Mouse (Mus musculus) embryonic facial prominence, embryonic 12.5 days (tissue): ENCODE data around the gene Hoxa2. TPM values are rescaled to one million over a fixed set of nuclear protein-coding genes. Genes with fewer than 3 reads are reported as not detected.

Experiments used
- ATAC-seq: fragments of 200-750 bp; cut with Nextera tagmentation; 2 replicates; pipeline ENCODE4 v1.8.0; 2017; ENCODE audit not compliant: insufficient number of reproducible peaks, insufficient read depth, low FRiP score, low TSS enrichment
- H3K27ac ChIP-seq: fragments of 300-500 bp; sonication (generic); 2 replicates; pipeline ENCODE4 v1.5.1; 2016; ENCODE audit warnings: mild to moderate bottlenecking
- H3K27me3 ChIP-seq: fragments of 300-500 bp; sonication (generic); 2 replicates; pipeline ENCODE4 v1.6.1; 2016; ENCODE audit warnings: mild to moderate bottlenecking, moderate library complexity
- H3K36me3 ChIP-seq: fragments of 300-500 bp; sonication (generic); 2 replicates; pipeline ENCODE4 v1.6.1; 2016; ENCODE audit warnings: mild to moderate bottlenecking
- H3K4me1 ChIP-seq: fragments of 300-500 bp; sonication (generic); 2 replicates; pipeline ENCODE4 v1.6.1; 2016
- H3K4me2 ChIP-seq: fragments of 300-500 bp; sonication (generic); replicated peaks from 2 replicates; pipeline ENCODE4 v1.6.1; 2016; ENCODE audit warnings: mild to moderate bottlenecking, moderate library complexity
- H3K4me3 ChIP-seq: fragments of 300-500 bp; sonication (generic); 2 replicates; pipeline ENCODE4 v1.5.1; 2016; ENCODE audit warnings: mild to moderate bottlenecking
- H3K9ac ChIP-seq: fragments of 300-500 bp; sonication (generic); 2 replicates; pipeline ENCODE4 v1.6.1; 2016; ENCODE audit warnings: mild to moderate bottlenecking, moderate library complexity
- H3K9me3 ChIP-seq: fragments of 300-500 bp; sonication (generic); 2 replicates; pipeline ENCODE4 v1.6.1; 2016; ENCODE audit warnings: mild to moderate bottlenecking, moderate library complexity
- WGBS: fragments of 180-500 bp; shearing (Covaris S2); methylation state at CpG from one replicate; pipeline ENCODE4 v1.1.7; 2016; 5-methylcytosine and 5-hydroxymethylcytosine counted together
- polyA plus RNA-seq: library from polyadenylated mRNA; unstranded; fragments of >200 nt; fragmentation: Nextera tagmentation; extraction: Ambion mirVana; gene quantifications from 2 replicates; pipeline ENCODE4 v1.2.1, GENCODE M21; 2016

Gene Hoxa2
- polyA plus RNA-seq, 1 experiment from 2014 or later, result 18.2 TPM

- Histone ChIP-seq H3K27ac (no peak overlapping the region), H3K27me3 (peaks cover 86% of the 10 kb centered on the region), H3K4me1 (no peaks in the 10 kb centered on the region), H3K9me3 (no peaks in the 10 kb centered on the region), H3K36me3 (no peaks in the 10 kb centered on the region), H3K9ac (no peak overlapping the region), H3K4me2 (no peak overlapping the region), H3K4me3 (no peak overlapping the region)
- ATAC-seq, result no peak
- 4% methylated on average over 16 of the region's 16 CpGs for WGBS
Measured at GRCm38 (mm10) chr6:52152226-52153193, 12.1 kb downstream of the Hoxa2 start.

DNA sequence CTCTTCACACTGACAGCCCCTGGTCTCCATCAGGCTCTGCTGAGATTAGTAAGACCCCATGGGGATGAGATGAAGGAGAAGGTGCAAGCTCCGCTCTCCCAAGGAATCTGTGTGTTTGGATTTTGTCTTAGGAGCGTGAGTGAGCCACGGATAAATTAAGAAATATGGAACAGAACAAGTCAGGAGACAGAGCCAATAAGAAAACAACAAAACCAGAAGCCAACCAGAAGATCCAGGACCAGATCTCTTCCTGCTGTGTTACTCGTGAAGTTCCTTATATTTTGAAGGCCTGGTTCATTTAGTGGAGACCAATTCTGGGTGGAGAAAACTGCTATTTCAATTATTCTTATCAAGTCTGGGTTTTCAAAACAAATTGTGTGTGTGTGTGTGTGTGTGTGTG lies 13.1 kb downstream of the Hoxa2 start:
- Histone ChIP-seq H3K4me2 (no peak overlapping the region), H3K36me3 (no peaks in the 10 kb centered on the region), H3K4me1 (no peaks in the 10 kb centered on the region), H3K27ac (no peak overlapping the region), H3K9me3 (no peaks in the 10 kb centered on the region), H3K9ac (no peak overlapping the region), H3K27me3 (peaks cover 84% of the 10 kb centered on the region), H3K4me3 (no peak overlapping the region)
- no peak for ATAC-seq
- 9% methylated on average over 4 of the region's 4 CpGs for WGBS

DNA sequence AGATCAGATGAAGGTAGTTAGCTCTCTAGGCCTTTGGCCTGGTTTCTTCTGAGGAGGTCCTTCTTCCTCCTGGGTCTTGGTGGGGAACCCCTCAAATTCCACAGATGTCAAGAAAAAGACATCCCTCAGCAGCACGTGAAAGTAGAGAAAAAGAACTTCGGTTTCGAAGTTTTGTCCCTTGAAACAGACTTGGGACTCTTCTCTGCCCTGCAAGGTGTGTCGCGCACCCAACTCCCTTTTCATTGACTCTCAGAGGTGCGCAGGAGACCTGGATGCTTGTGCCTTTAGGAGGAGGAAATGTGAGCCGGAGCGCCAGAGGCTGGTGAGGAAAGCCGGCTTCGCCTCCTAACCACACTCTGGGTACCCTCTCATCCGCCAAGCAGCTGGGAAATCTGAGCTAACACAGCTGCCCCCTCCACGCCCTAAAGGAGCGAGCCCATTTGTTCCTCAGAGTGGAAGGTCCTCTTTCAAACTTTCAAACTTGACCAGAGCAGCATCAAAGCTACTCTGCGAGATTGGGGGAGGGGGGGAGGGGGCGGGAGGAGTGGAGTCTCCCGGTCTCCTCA lies 14.1 kb downstream of the Hoxa2 start:
- no peaks in the 10 kb centered on the region for H3K36me3 ChIP-seq
- H3K27me3 ChIP-seq, result peaks cover 76% of the 10 kb centered on the region
- no peaks in the 10 kb centered on the region for H3K9me3 ChIP-seq
- no peak overlapping the region for H3K9ac ChIP-seq
- ATAC-seq, result no peak
- no peak overlapping the region for H3K27ac ChIP-seq
- 2% methylated on average over 16 of the region's 16 CpGs for WGBS
- no peaks in the 10 kb centered on the region for H3K4me1 ChIP-seq
- no peak overlapping the region for H3K4me3 ChIP-seq
- H3K4me2 ChIP-seq, result no peak overlapping the region

GRCm38 (mm10) chr6:52139115-52139514 lies 25.5 kb downstream of the Hoxa2 start:
- H3K36me3 ChIP-seq, result no peaks in the 10 kb centered on the region
- no peak overlapping the region for H3K9ac ChIP-seq
- 80% methylated on average over 5 of the region's 5 CpGs for WGBS
- no peaks in the 10 kb centered on the region for H3K27me3 ChIP-seq
- no peaks in the 10 kb centered on the region for H3K9me3 ChIP-seq
- no peak overlapping the region for H3K27ac ChIP-seq
- H3K4me3 ChIP-seq, result no peak overlapping the region
- no peaks in the 10 kb centered on the region for H3K4me1 ChIP-seq
- H3K4me2 ChIP-seq, result no peak overlapping the region
- no peak for ATAC-seq

DNA sequence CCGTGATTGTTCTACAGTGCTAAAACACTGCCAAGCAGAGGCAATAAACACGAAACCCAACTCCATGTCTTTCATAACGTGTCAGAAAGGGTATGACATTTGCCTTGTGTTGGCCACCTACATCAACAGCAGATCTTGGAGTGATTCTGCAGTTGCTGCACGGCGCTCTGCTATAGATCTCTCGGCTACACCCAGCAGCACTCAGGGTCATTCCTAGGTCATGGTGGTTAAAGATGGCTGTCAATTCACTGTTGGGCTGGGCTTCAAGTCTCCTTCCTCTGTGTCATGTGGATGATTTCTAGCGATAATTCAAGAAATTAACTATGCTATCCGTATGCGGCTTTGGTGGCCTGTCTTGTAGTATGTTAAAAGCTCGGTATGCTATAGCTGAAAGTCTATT lies 26.1 kb downstream of the Hoxa2 start:
- no peak overlapping the region for H3K4me2 ChIP-seq
- no peak overlapping the region for H3K9ac ChIP-seq
- H3K36me3 ChIP-seq, result no peaks in the 10 kb centered on the region
- H3K27ac ChIP-seq, result no peak overlapping the region
- H3K9me3 ChIP-seq, result no peaks in the 10 kb centered on the region
- ATAC-seq, result no peak
- H3K4me1 ChIP-seq, result no peaks in the 10 kb centered on the region
- H3K4me3 ChIP-seq, result no peak overlapping the region
- 63% methylated on average over 10 of the region's 10 CpGs for WGBS
- H3K27me3 ChIP-seq, result no peaks in the 10 kb centered on the region

GRCm38 (mm10) chr6:52137841-52138535 lies 26.6 kb downstream of the Hoxa2 start:
- ATAC-seq, result no peak
- Histone ChIP-seq H3K27ac (no peak overlapping the region), H3K9ac (no peak overlapping the region), H3K36me3 (no peaks in the 10 kb centered on the region), H3K4me2 (no peak overlapping the region), H3K4me3 (no peak overlapping the region), H3K9me3 (no peaks in the 10 kb centered on the region), H3K27me3 (no peaks in the 10 kb centered on the region), H3K4me1 (no peaks in the 10 kb centered on the region)
- 62% methylated on average over 9 of the region's 9 CpGs for WGBS

DNA sequence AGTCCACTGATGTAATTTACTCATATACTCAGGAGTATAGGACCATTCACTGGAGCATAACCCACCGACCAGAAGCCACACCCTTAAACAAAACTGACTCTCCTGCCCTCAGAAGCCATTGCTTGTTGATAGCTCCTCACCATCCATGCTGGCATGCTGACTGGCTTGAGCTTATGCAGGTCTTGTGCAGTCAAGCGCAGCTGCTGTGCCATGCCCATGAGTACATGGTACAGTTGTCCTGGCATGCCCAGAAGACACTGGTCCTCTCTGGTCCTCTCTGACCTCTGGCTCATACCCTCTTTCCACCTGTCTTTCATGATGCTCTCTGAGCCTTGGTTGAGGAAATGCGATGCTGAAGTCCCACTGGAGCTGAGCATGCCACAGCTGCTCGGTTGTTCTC lies 41.0 kb downstream of the Hoxa2 start:
- no peak overlapping the region for H3K9ac ChIP-seq

DNA sequence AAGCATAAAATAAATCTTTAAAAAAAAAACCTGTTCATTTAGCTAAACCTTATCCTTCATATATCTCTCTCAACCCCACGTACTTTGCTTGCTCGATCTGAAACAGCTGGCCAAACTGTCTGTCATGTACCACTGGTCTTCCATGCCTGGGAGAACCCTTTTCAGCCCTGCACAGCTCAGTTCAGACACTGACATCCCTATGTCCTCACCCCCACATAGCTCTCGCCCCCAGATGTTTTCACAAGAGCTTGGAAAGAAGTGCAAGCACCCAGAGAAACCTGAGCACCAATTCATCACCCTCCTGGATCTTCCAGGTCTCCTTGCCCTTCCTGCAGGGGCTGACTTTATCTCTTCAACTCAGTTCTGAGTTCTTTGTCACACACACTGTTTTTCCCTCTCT lies 43.5 kb downstream of the Hoxa2 start:
- H3K36me3 ChIP-seq, result no peaks in the 10 kb centered on the region
- ATAC-seq, result no peak
- H3K4me1 ChIP-seq, result peaks cover 7% of the 10 kb centered on the region; the same call in 1 of the 2 replicates
- H3K27me3 ChIP-seq, result no peaks in the 10 kb centered on the region
- 50% methylated on average over 3 of the region's 3 CpGs for WGBS
- no peak overlapping the region for H3K4me2 ChIP-seq
- H3K4me3 ChIP-seq, result no peak overlapping the region
- no peak overlapping the region for H3K27ac ChIP-seq
- H3K9me3 ChIP-seq, result no peaks in the 10 kb centered on the region
- no peak overlapping the region for H3K9ac ChIP-seq

More for the DNA sequence above, 41.0 kb downstream of the Hoxa2 start:
- Histone ChIP-seq H3K4me3 (no peak overlapping the region), H3K9me3 (no peaks in the 10 kb centered on the region), H3K4me2 (no peak overlapping the region), H3K27ac (no peak overlapping the region), H3K36me3 (no peaks in the 10 kb centered on the region), H3K4me1 (no peaks in the 10 kb centered on the region), H3K27me3 (no peaks in the 10 kb centered on the region)
- ATAC-seq, result no peak
- WGBS, result 79% methylated on average over 4 of the region's 4 CpGs

GRCm38 (mm10) chr6:52118903-52119635 lies 45.6 kb downstream of the Hoxa2 start:
- Histone ChIP-seq H3K4me2 (no peak overlapping the region), H3K4me3 (no peak overlapping the region), H3K9ac (no peak overlapping the region), H3K27ac (no peak overlapping the region), H3K4me1 (peaks cover 16% of the 10 kb centered on the region; the same call in 1 of the 2 replicates), H3K27me3 (no peaks in the 10 kb centered on the region), H3K9me3 (no peaks in the 10 kb centered on the region), H3K36me3 (no peaks in the 10 kb centered on the region)
- 43% methylated on average over 6 of the region's 6 CpGs for WGBS
- no peak for ATAC-seq

- 10% methylated on average over 5 of the region's 5 CpGs for WGBS
- 0 out of 2 replicates have a peak, but pooled peaks cover 3% of the 10 kb centered on the region for H3K27me3 ChIP-seq
- H3K36me3 ChIP-seq, result no peaks in the 10 kb centered on the region
- H3K9ac ChIP-seq, result no peak overlapping the region
- H3K4me3 ChIP-seq, result no peak overlapping the region
- no peak overlapping the region for H3K4me2 ChIP-seq
- peaks cover 16% of the 10 kb centered on the region; the same call in 1 of the 2 replicates for H3K4me1 ChIP-seq
- H3K9me3 ChIP-seq, result no peaks in the 10 kb centered on the region
- ATAC-seq, result no peak
- no peak overlapping the region for H3K27ac ChIP-seq
Measured at GRCm38 (mm10) chr6:52115899-52116298, 48.7 kb downstream of the Hoxa2 start.
